Mouse (Mus musculus) spleen, adult 10 weeks (tissue): ENCODE data around the gene Vmn2r20. TPM values are rescaled to one million over a fixed set of nuclear protein-coding genes. Genes with fewer than 3 reads are reported as not detected.

Experiments used
- polyA plus RNA-seq: library from polyadenylated mRNA; stranded (reverse); fragments of 350-450 nt; fragmentation: Illumina TruSeq; extraction: RNeasy Lipid Tissue Mini Kit (QIAGEN cat#74804); gene quantifications from one replicate; pipeline ENCODE4 v1.2.3, GENCODE M21; 2015; ENCODE audit warnings: low replicate concordance; ENCODE audit not compliant: insufficient read depth

Vmn2r20 gene
- not detected for polyA plus RNA-seq

DNA sequence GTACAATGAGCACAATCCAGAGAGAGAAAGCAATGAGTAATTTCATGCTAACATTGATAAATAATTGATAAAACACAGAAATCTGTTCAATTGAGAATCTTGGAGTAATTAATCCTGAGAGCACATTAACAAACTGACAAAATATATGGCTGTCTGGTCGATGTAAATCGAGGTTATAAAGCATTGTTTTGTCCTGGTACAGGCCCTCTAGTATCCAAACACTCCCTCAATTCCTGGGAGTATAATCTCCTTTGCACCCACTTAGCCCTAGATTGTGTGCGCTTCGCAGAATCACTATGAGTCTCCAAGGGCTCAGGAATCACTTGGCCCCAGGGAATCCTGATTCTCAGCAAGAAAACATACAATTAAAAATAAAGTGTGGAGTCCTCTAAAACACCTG, at the start of gene Vmn2r20:
TSS of gene Vmn2r20 (minus strand) at position 101 of the 400 bp plus-strand sequence.

Other genes with a start within 250 kb of the Vmn2r20 start
- 3.2 TPM for gene Clec4b2, start 245.2 kb downstream of the Vmn2r20 start, polyA plus RNA-seq
- 145 TPM for gene Clec4n, start 188.3 kb downstream of the Vmn2r20 start, polyA plus RNA-seq
- 14.2 TPM for gene Clec4d, start 156.0 kb downstream of the Vmn2r20 start, polyA plus RNA-seq
- gene Clec4e, start 128.2 kb downstream of the Vmn2r20 start, polyA plus RNA-seq = 4.0 TPM
- gene Vmn2r19, start 109.8 kb downstream of the Vmn2r20 start, polyA plus RNA-seq = not detected
- not detected for gene Vmn2r21, start 115.3 kb upstream of the Vmn2r20 start, polyA plus RNA-seq
- gene Vmn2r22, start 232.6 kb upstream of the Vmn2r20 start, polyA plus RNA-seq = not detected